Comparison of ENCODE assay signal across 10 mouse cellular contexts in the genomic region with DNA sequence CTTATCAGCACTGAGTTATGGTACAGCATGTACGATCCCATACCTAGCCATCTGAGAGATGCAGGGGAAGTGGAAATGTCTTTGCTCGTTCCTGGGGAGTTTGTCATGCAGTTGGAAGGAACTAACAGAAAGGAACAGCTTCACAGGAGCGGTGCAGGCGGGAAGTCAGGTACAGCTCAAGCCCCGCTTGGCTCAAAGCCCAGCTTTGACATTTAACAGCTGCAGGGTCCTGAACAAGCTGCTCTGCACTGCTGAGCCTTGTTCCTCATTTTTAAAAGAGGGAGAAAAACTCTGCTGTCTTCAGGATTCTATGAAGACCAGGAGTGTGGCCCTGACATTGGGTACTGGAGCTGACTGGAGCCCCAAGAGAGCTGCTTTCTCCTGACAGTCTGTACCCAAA.
DNase-seq lines count a peak whose midpoint lies in the region; ATAC-seq and TF ChIP-seq lines count a peak whose summit lies in the region.
"Had no signal": no experiment of that assay in that cellular context is flagged by ENCODE, and none has a peak within 500 bp of the region (broad histone marks: within the 10 kb centered on the region; RNA-seq: fewer than 3 reads in every experiment).

No protein-coding gene starts in this region.

- peaks cover 9% of the 10 kb centered on the region for H3K4me1 ChIP-seq in hindbrain, embryonic 15.5 days (replicated peaks)
- H3K4me1 ChIP-seq in hindbrain, embryonic 11.5 days (replicated peaks; ENCODE audit: control insufficient read depth, insufficient read depth, low read length), result 0 out of 2 replicates have a peak, but pooled peaks cover 2% of the 10 kb centered on the region
- H3K4me1 ChIP-seq in midbrain, embryonic 16.5 days (ENCODE audit: control insufficient read depth, insufficient read depth, low read length), result no peaks in the 10 kb centered on the region; the same call in 1 of the 2 replicates
- H3K4me1 ChIP-seq in midbrain, embryonic 13.5 days (replicated peaks), result 0 out of 2 replicates have a peak, but pooled peaks cover 6% of the 10 kb centered on the region
- peaks cover 45% of the 10 kb centered on the region for H3K4me1 ChIP-seq in heart, postnatal 0 days (ENCODE audit: control insufficient read depth, insufficient read depth)
- H3K4me1 ChIP-seq in stomach, postnatal 0 days (replicated peaks; ENCODE audit: control insufficient read depth, insufficient read depth), result no peaks in the 10 kb centered on the region; the same call in 1 of the 2 replicates
- peaks cover 13% of the 10 kb centered on the region; the same call in 1 of the 2 replicates for H3K4me1 ChIP-seq in neural tube, embryonic 15.5 days

- no peak for DNase-seq in hindbrain, embryonic 11.5 days (ENCODE audit: low spot score)
- peak; percentile 49 for DNase-seq in heart, postnatal 0 days (ENCODE audit: low spot score)
- DNase-seq in stomach, postnatal 0 days (ENCODE audit: low spot score), result peak; percentile 55
- DNase-seq in thymus, postnatal 14 days, result no peak
- DNase-seq: adrenal gland, adult 2 months; gastrocnemius, postnatal 14 days had no signal

- H3K4me2 ChIP-seq in hindbrain, embryonic 15.5 days, result no peak overlapping the region
- no peak overlapping the region for H3K4me2 ChIP-seq in hindbrain, embryonic 11.5 days (replicated peaks; ENCODE audit: low read depth, low read length)
- H3K4me2 ChIP-seq in midbrain, embryonic 16.5 days (ENCODE audit: low read length), result no peak overlapping the region
- no peak overlapping the region for H3K4me2 ChIP-seq in midbrain, embryonic 13.5 days (replicated peaks)
- H3K4me2 ChIP-seq in heart, postnatal 0 days (ENCODE audit: low read depth, low read length), result peak overlapping the region; percentile 37
- H3K4me2 ChIP-seq in stomach, postnatal 0 days (replicated peaks; ENCODE audit: low read depth), result no peak overlapping the region; the same call in 1 of the 2 replicates
- H3K4me2 ChIP-seq in neural tube, embryonic 15.5 days, result no peak overlapping the region

- H3K9me3 ChIP-seq in hindbrain, embryonic 15.5 days, result no peaks in the 10 kb centered on the region
- H3K9me3 ChIP-seq in hindbrain, embryonic 11.5 days (ENCODE audit: control insufficient read depth, low read length), result no peaks in the 10 kb centered on the region
- H3K9me3 ChIP-seq in midbrain, embryonic 16.5 days (replicated peaks; ENCODE audit: control insufficient read depth, low read length, poor library complexity, severe bottlenecking), result no peaks in the 10 kb centered on the region
- no peaks in the 10 kb centered on the region for H3K9me3 ChIP-seq in midbrain, embryonic 13.5 days
- H3K9me3 ChIP-seq in heart, postnatal 0 days (replicated peaks; ENCODE audit: control insufficient read depth, low read length), result no peaks in the 10 kb centered on the region
- no peaks in the 10 kb centered on the region for H3K9me3 ChIP-seq in stomach, postnatal 0 days (ENCODE audit: control insufficient read depth, low read length)
- H3K9me3 ChIP-seq in neural tube, embryonic 15.5 days (replicated peaks), result no peaks in the 10 kb centered on the region

- no peak for TF ChIP-seq CTCF in heart, postnatal 0 days (IDR thresholded peaks at IDR 0.05; ENCODE audit: low read depth)
- no peak for TF ChIP-seq CTCF in stomach, postnatal 0 days (IDR thresholded peaks at IDR 0.05; ENCODE audit: low read depth)

- WGBS in hindbrain, embryonic 15.5 days, result 56% methylated on average over 5 of the region's 5 CpGs
- 83% methylated on average over 5 of the region's 5 CpGs for WGBS in hindbrain, embryonic 11.5 days
- WGBS in midbrain, embryonic 16.5 days, result 54% methylated on average over 5 of the region's 5 CpGs
- WGBS in midbrain, embryonic 13.5 days, result 80% methylated on average over 5 of the region's 5 CpGs
- WGBS in heart, postnatal 0 days, result 6% methylated on average over 5 of the region's 5 CpGs
- WGBS in stomach, postnatal 0 days, result 21% methylated on average over 5 of the region's 5 CpGs
- 64% methylated on average over 5 of the region's 5 CpGs for WGBS in neural tube, embryonic 15.5 days

- H3K27ac ChIP-seq in hindbrain, embryonic 15.5 days (replicated peaks), result no peak overlapping the region
- H3K27ac ChIP-seq in hindbrain, embryonic 11.5 days (ENCODE audit: low read depth, low read length), result no peak overlapping the region
- peak overlapping the region; percentile 43; the same call in 1 of the 2 replicates for H3K27ac ChIP-seq in midbrain, embryonic 16.5 days (ENCODE audit: low read length)
- H3K27ac ChIP-seq in midbrain, embryonic 13.5 days, result no peak overlapping the region
- H3K27ac ChIP-seq in heart, postnatal 0 days (ENCODE audit: low read depth), result peak overlapping the region; percentile 60
- H3K27ac ChIP-seq in stomach, postnatal 0 days (replicated peaks), result peak overlapping the region; percentile 19; the same call in 1 of the 2 replicates
- H3K27ac ChIP-seq in neural tube, embryonic 15.5 days (replicated peaks), result no peak overlapping the region

- no peak overlapping the region for H3K4me3 ChIP-seq in hindbrain, embryonic 15.5 days
- no peak overlapping the region for H3K4me3 ChIP-seq in hindbrain, embryonic 11.5 days (ENCODE audit: low read depth, low read length)
- H3K4me3 ChIP-seq in midbrain, embryonic 16.5 days (ENCODE audit: low read depth, low read length), result no peak overlapping the region
- no peak overlapping the region for H3K4me3 ChIP-seq in midbrain, embryonic 13.5 days (replicated peaks)
- H3K4me3 ChIP-seq in heart, postnatal 0 days (ENCODE audit: low read depth, low read length), result no peak overlapping the region
- no peak overlapping the region for H3K4me3 ChIP-seq in stomach, postnatal 0 days (ENCODE audit: low read depth, low read length)
- H3K4me3 ChIP-seq in neural tube, embryonic 15.5 days (replicated peaks), result no peak overlapping the region

- H3K27me3 ChIP-seq in hindbrain, embryonic 15.5 days, result no peaks in the 10 kb centered on the region
- H3K27me3 ChIP-seq in hindbrain, embryonic 11.5 days (ENCODE audit: control insufficient read depth, insufficient read depth, low read length), result no peaks in the 10 kb centered on the region
- H3K27me3 ChIP-seq in midbrain, embryonic 16.5 days (ENCODE audit: control insufficient read depth, insufficient read depth, low read depth, low read length), result no peaks in the 10 kb centered on the region
- H3K27me3 ChIP-seq in midbrain, embryonic 13.5 days, result no peaks in the 10 kb centered on the region
- no peaks in the 10 kb centered on the region for H3K27me3 ChIP-seq in heart, postnatal 0 days (ENCODE audit: control insufficient read depth, insufficient read depth, low read length)
- H3K27me3 ChIP-seq in stomach, postnatal 0 days (ENCODE audit: control insufficient read depth, insufficient read depth, low read length), result no peaks in the 10 kb centered on the region
- H3K27me3 ChIP-seq in neural tube, embryonic 15.5 days (replicated peaks), result no peaks in the 10 kb centered on the region

- TF ChIP-seq EP300 in heart, postnatal 0 days (IDR thresholded peaks at IDR 0.05; ENCODE audit: low read depth), result no peak
- no peak for TF ChIP-seq EP300 in stomach, postnatal 0 days (optimal IDR thresholded peaks at IDR 0.05)

- H3K9ac ChIP-seq in hindbrain, embryonic 15.5 days, result no peak overlapping the region
- H3K9ac ChIP-seq in hindbrain, embryonic 11.5 days (ENCODE audit: low read depth, low read length), result no peak overlapping the region
- H3K9ac ChIP-seq in midbrain, embryonic 16.5 days (ENCODE audit: low read depth, low read length), result no peak overlapping the region
- H3K9ac ChIP-seq in midbrain, embryonic 13.5 days (replicated peaks), result no peak overlapping the region
- H3K9ac ChIP-seq in heart, postnatal 0 days (replicated peaks; ENCODE audit: low read depth, low read length), result no peak overlapping the region
- H3K9ac ChIP-seq in stomach, postnatal 0 days (ENCODE audit: low read length), result peak overlapping the region; percentile 19; the same call in 1 of the 2 replicates
- no peak overlapping the region for H3K9ac ChIP-seq in neural tube, embryonic 15.5 days (replicated peaks)

- ATAC-seq in hindbrain, embryonic 15.5 days (ENCODE audit: low FRiP score, low read depth), result peak; percentile 54; the same call in 1 of the 2 replicates
- ATAC-seq in hindbrain, embryonic 11.5 days (ENCODE audit: low FRiP score), result no peak
- no peak for ATAC-seq in midbrain, embryonic 16.5 days
- ATAC-seq in midbrain, embryonic 13.5 days, result no peak
- ATAC-seq in heart, postnatal 0 days (ENCODE audit: insufficient read depth, low read depth), result no peak; the same call in 1 of the 2 replicates
- ATAC-seq in stomach, postnatal 0 days (ENCODE audit: low FRiP score, low TSS enrichment), result no peak
- no peak for ATAC-seq in neural tube, embryonic 15.5 days (ENCODE audit: low FRiP score)

- H3K36me3 ChIP-seq in hindbrain, embryonic 15.5 days, result no peaks in the 10 kb centered on the region
- no peaks in the 10 kb centered on the region for H3K36me3 ChIP-seq in hindbrain, embryonic 11.5 days (ENCODE audit: control insufficient read depth, insufficient read depth, low read length)
- no peaks in the 10 kb centered on the region for H3K36me3 ChIP-seq in midbrain, embryonic 16.5 days (ENCODE audit: control insufficient read depth, insufficient read depth, low read length)
- H3K36me3 ChIP-seq in midbrain, embryonic 13.5 days, result no peaks in the 10 kb centered on the region
- no peaks in the 10 kb centered on the region for H3K36me3 ChIP-seq in heart, postnatal 0 days (replicated peaks; ENCODE audit: control insufficient read depth, insufficient read depth, low read length)
- no peaks in the 10 kb centered on the region for H3K36me3 ChIP-seq in stomach, postnatal 0 days (ENCODE audit: control insufficient read depth, insufficient read depth, low read length)
- H3K36me3 ChIP-seq in neural tube, embryonic 15.5 days, result no peaks in the 10 kb centered on the region

Comparison
In these comparisons a context has a peak if more than half of its experiments do, and no peak if none do; other contexts are left out.
1. H3K27ac ChIP-seq: peak in midbrain, embryonic 16.5 days (single experiment), heart, postnatal 0 days (single experiment) and stomach, postnatal 0 days (single experiment); none in hindbrain, embryonic 15.5 days (single experiment), hindbrain, embryonic 11.5 days (single experiment), midbrain, embryonic 13.5 days (single experiment) and neural tube, embryonic 15.5 days (single experiment).
2. DNase-seq: peak in heart, postnatal 0 days (single experiment) and stomach, postnatal 0 days (single experiment); none in hindbrain, embryonic 11.5 days (single experiment) and thymus, postnatal 14 days (single experiment).